Mouse (Mus musculus): Measurements from ENCODE around the gene Prl2c3.
"Not testable (repeated sequence)": the region's sequence is repeated elsewhere in the genome, so short reads cannot be mapped to it uniquely, and the experiment has no call there.

The Prl2c3 gene

DNA sequence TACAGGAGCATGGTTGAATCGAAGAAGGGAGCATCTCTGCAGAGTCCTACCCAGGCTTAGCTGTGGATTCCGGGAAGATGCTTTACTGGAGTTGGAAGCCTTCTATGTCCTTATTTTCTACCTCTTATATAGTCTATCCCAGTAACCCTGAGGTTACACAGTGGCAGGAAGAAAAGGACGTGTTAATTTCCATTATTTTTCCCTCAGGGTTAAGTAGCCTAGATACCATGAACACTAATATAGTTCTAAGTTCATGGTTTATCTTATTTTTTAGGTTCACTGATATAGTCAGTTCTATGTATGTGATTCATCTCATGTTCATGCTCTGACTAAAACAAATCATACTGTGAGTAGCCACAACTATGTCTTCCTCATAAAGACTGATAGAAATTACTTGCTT lies at the start of gene Prl2c3:
Prl2c3 (minus strand) TSS at position 101 of the 400 bp plus-strand sequence.
- DNase-seq (ENCODE audit: extremely low read depth, low read depth) = not testable (repeated sequence)

DNA sequence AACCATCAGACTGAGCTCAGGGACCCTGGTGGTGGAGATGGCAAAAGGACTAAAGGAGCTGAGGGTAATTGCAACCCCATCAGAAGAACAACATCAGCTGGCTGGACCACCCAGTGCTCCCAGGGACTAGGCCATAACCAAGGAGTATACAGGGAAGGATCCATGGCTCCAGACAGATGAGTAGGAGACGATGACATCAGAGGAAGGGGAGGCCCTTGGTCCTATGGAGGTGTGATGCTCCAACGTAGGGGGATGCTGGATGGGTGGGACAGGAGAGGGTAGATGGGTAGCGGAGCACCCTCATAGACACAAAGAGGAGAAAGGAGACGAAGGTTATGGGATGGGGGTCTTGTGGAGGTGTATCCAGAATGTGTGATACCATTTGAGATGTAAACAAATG lies 48.4 kb upstream of the Prl2c3 start:
- not testable (repeated sequence) for DNase-seq (ENCODE audit: extremely low read depth, low read depth)

DNA sequence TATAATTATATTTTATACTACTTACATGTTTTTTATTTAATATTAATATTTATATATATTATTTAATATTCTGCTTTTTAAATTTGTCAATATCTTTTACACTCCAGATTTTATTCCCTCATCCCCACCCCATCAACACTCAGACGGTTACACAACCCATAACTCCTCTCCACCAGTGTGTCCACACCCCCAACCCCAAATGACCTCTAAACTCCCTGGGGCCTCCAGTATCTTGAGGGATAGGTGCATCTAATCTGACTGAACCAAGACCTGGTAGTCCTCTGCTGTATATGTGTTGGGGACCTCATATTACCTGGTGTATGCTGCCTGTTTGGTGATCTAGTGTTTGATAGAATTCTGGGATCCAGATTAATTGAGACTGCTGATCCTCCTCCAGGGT lies 44.8 kb upstream of the Prl2c3 start:
- not testable (repeated sequence) for DNase-seq (ENCODE audit: extremely low read depth, low read depth)

DNA sequence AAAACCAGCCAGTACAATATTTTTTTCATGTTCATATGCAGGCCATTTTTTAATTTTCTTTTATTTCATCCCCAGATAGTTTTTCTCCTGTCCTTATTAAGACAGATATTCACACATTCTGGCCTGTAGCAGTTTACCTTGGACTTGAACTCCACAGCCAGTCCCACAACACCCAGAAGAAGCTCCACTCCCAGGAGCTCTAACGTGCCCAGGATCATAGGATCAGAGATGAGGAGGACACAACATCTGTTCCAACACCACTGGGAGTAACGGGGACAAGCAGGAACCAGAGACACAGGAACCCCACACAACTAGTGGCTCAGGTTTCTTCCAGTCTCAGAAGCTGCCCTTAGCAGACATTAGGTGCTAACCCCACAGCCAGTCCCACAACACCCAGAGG lies 37.7 kb upstream of the Prl2c3 start:
- not testable (repeated sequence) for DNase-seq (ENCODE audit: extremely low read depth, low read depth)

DNA sequence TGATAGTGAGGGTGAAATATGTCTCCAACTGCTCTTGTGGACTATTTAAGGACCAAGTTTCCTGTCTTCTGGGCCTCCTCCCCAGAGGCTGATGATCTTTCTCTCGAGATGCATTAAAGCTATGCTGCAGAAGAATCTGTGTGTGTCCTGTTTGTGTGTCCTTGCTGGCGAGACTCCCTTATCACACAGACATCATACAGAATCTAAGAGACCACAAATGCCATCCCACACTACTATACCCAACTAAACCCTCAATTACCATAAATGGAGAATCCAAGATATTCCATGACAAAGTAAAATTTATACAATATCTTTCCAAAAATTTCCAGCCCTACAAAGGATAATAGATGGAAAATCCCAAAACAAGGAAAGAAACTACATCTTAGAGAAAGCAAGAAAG lies 31.9 kb upstream of the Prl2c3 start:
- no peak for DNase-seq (ENCODE audit: extremely low read depth, low read depth)

DNA sequence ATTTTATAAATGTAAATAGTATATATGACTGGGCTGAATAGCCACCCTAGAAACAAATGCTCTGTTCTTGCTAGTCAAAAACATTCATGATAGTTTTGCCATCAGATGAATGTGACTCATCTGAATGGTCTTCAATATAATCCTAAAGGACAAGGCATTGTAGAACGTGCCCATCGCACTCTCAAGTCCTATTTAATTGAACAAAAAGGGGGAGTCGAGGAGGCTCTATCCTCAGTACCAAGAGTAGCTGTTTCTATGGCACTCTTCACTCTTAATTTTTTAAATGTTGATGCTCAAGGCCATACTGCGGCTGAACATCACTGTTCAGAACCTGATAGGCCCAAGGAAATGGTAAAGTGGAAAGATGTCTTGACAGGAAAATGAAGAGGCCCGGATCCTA lies 29.2 kb upstream of the Prl2c3 start:
- DNase-seq (ENCODE audit: extremely low read depth, low read depth) = no peak

DNA sequence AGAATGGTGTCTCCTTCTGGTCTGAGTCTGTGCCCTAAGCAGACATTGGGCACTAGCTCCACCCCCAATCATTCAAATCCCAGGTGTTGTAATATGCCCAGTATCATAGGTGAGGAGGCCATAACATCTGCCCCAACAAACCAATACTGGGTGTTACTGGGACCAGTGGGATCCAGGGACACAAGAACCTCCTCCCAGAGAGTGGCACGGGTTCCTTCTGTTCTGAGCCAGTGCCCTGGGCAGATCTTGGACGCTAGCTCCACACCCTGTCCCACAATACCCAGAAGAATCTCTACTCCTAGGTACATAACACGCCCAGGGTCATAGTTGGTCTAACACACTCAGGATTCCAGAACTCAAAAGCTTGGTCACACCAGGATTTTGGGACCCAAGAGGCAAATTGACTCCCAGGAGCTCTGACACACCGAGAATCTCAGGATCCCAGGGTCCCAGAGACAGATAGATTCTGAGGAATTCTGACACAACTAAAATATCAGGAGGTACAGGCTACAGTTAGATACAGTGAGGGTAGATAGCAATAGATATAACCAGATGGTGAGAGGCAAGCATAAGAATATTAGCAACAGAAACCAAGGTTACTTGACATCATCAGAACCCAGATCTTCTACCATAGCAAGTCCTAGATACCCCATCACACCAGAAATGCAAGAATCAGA lies 24.8 kb upstream of the Prl2c3 start:
- DNase-seq (ENCODE audit: extremely low read depth, low read depth) = not testable (repeated sequence)

DNA sequence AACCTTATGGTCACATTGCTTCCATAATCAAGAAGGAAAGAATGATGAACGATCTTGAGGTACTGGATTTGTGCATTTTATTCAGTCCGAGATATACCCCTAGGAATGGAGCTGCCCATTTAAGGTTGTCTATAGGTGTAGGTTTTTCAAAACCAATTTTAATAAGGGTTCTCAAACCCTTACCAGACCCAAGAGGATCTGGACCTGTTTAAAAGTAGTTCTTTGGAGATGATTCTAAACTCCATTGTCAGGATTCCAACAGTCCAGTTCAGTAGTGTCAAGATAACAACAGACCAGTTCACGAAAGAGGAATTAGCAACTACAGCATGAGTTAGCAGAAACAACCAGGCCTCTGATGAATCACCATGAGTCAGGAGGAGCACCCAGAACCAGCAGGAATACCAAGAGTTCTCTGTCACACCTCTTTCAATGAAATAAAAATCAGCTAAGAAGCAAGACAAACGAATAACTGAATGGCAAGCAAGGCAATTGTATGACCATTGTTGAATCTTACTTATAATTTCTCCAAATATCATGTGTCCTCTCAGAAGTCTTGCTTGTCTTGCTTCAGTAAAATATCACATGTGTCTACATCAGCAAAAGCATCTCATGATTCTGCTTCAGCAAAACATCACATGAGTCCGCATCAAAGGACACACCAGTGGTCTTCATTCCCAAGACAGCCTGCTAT lies 14.0 kb upstream of the Prl2c3 start:
- not testable (repeated sequence) for DNase-seq (ENCODE audit: extremely low read depth, low read depth)

DNA sequence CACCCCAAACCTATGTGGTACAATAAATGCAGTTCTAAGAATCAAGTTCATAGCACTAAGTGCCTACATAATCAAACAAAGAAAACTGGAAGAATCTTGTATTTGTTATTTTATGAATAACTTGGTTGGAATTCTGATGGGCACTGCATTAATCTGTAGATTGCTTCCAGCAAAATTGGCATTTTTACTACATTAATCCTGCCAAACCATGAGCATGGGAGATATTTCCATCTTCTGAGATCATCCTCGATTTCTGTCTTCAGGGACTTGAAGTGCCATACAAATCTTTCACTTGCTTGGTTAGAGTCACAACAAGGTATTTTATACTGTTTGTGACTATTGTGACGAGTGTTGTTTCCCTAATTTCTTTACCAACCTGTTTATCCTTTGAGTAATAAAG lies 9.7 kb upstream of the Prl2c3 start:
- DNase-seq (ENCODE audit: extremely low read depth, low read depth) = no peak

DNA sequence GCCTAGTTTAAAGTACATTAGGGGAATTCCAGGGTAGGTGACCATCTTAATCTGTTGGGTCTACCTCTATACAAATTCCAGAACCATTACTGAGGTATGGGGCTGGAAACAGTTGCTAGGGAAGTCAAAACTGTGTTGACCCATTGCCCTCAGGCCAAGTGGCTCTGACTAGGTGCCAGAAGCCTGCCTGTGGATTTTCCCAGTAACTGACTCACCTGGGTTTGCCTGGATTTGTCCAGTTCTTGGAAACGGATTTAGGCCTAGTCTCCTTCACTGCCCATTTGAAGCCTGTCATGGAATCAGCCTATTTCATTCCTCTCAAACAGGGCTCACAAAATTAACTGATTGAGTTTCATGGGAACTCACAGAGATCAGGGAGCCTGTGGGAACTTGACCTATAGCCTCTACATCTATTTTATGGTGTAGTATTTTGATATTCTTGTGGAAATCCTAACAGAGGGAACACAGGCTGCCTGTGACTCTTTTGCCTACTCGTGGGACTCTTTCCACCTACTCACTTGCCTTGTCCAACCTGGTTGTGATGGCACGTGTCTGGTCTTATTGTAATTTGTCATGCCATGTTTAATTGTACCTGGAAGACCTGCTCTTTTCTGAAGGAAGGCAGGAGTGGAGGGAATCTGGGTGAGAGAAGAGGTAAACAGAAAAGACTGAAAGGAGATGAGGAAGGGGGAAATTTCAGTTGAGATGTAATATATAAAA lies 9.1 kb upstream of the Prl2c3 start:
- not testable (repeated sequence) for DNase-seq (ENCODE audit: extremely low read depth, low read depth)

DNA sequence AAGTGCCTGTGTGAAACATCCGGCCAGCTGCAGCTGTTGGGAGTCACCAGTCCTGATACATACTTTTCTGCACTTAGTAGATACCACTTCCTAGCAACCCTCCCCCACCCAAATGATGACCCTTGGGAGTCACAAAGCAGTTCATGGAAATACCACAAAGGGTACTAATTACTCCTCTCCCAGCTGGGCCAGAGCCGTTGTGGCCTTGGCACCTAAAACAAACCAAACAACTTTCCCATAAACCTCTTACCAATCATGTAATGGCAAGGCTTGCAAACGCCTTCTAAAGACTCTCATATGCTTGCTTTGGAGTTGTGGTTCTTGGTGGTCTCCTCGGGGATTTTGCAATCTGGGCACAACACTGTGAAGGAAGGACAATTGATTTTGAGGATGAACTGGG lies 6.6 kb upstream of the Prl2c3 start:
- DNase-seq (ENCODE audit: extremely low read depth, low read depth) = not testable (repeated sequence)

DNA sequence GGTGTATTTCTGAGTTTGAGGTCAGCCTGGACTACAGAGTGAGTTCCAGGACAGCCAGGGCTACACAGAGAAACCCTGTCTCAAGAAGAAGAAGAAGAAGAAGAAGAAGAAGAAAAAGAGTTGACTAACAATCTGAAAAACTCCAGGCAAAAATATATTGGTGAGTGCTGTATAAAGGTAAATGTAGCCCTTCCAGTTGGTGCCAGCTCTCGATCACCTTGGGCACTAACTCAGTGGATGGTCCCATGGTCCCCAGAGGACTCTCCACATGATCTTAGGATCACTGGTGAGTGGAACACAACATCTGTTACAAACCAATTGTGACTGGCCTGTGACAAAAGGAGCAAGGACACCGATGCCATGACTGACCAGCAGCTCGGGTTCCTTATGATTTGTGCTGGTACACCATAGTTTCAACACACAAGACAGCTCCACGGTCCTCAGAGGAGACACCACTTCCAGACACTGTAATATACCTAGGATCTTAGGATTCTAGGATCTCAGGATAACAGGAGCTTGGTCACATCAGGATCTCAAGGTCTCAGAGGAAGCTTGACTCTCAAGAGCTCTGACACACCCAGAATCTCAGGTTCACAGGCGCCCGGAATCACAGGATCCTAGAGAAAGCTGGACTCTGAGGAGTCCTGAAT lies 30.3 kb downstream of the Prl2c3 start:
- DNase-seq (ENCODE audit: extremely low read depth, low read depth) = not testable (repeated sequence)
